Mouse (Mus musculus) kidney, adult 2 months (tissue): ENCODE data around the gene Gm10681. TPM values are rescaled to one million over a fixed set of nuclear protein-coding genes. Genes with fewer than 3 reads are reported as not detected.
"Not testable (repeated sequence)": the region's sequence is repeated elsewhere in the genome, so short reads cannot be mapped to it uniquely, and the experiment has no call there.

ENCODE experiments used
- DNase-seq: peaks from one replicate; pipeline ENCODE4 v3.0.0; 2021
- H3K27ac ChIP-seq: fragments of 200-500 bp; 2 replicates; pipeline ENCODE4 v1.5.1; 2012; ENCODE audit warnings: low read depth, low read length, control low read depth, inconsistent platforms; ENCODE audit not compliant: insufficient read depth
- H3K27me3 ChIP-seq: fragments of 200-500 bp; replicated peaks from 2 replicates; pipeline ENCODE4 v1.6.1; 2012; ENCODE audit warnings: mild to moderate bottlenecking, moderate library complexity, low read length, inconsistent platforms; ENCODE audit not compliant: control insufficient read depth, insufficient read depth
- H3K36me3 ChIP-seq: fragments of 200-500 bp; 2 replicates; pipeline ENCODE4 v1.6.1; 2012; ENCODE audit warnings: mild to moderate bottlenecking, moderate library complexity, low read length, inconsistent platforms; ENCODE audit not compliant: control insufficient read depth, insufficient read depth
- H3K4me1 ChIP-seq: fragments of 200-500 bp; 2 replicates; pipeline ENCODE4 v1.6.1; 2011; ENCODE audit warnings: low read length; ENCODE audit not compliant: control insufficient read depth, insufficient read depth
- H3K4me3 ChIP-seq: fragments of 200-500 bp; 2 replicates; pipeline ENCODE4 v1.5.1; 2011; ENCODE audit warnings: mild to moderate bottlenecking, low read depth, low read length, control low read depth; ENCODE audit not compliant: insufficient read depth
- WGBS: fragments of 180-500 bp; shearing (Covaris S2); methylation state at CpG from one replicate; pipeline ENCODE4 v1.1.7; 2018; 5-methylcytosine and 5-hydroxymethylcytosine counted together
- polyA plus RNA-seq: library from polyadenylated mRNA; depleted of rRNA; stranded (reverse); fragments of >200 nt; gene quantifications from 2 replicates; pipeline ENCODE4 v1.2.3, GENCODE M21; 2012; rRNA removed

Gm10681 gene
- polyA plus RNA-seq, 1 experiment: 795 TPM

- not testable (repeated sequence) for DNase-seq, H3K27ac ChIP-seq, H3K27me3 ChIP-seq, H3K4me1 ChIP-seq, H3K4me3 ChIP-seq, H3K36me3 ChIP-seq
Measured at GRCm38 (mm10) chr3:98524978-98525377, 63.6 kb downstream of the Gm10681 start.

DNA sequence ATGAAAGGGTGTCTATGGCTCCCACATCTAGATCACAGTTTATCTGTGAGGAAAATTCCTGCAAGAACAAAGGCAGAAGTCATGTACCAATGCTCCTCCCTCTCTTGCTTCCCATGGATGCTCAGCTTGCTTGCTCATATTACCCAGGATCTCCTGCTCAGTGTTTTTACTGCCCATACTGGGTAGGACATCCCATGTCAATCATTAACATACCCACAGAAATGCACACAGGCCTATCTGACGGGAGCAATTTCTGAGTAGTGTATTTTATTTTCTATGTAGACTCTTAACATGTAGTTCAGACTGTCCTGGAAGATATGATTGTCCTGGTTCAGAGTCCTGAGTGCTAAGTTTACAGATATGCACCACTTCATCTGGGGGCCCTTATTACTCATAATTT lies 64.1 kb downstream of the Gm10681 start:
- not testable (repeated sequence) for H3K27ac ChIP-seq, H3K27me3 ChIP-seq, DNase-seq, H3K4me1 ChIP-seq, H3K4me3 ChIP-seq, H3K36me3 ChIP-seq
- no CpG with 5 or more reads among the region's 1 CpGs for WGBS

GRCm38 (mm10) chr3:98522779-98523178 lies 65.8 kb downstream of the Gm10681 start:
- not testable (repeated sequence) for H3K4me1 ChIP-seq, H3K4me3 ChIP-seq, H3K27me3 ChIP-seq, DNase-seq, H3K36me3 ChIP-seq, H3K27ac ChIP-seq
- WGBS: 18% methylated on average over 1 of the region's 2 CpGs

GRCm38 (mm10) chr3:98510414-98510813 lies 78.2 kb downstream of the Gm10681 start, which contains the start of gene Hsd3b4:
Gene Hsd3b4, minus strand, starts transcription at chr3:98510514.
- no CpG with 5 or more reads among the region's 1 CpGs for WGBS
- not testable (repeated sequence) for H3K27me3 ChIP-seq, H3K4me3 ChIP-seq, H3K36me3 ChIP-seq, H3K27ac ChIP-seq, H3K4me1 ChIP-seq, DNase-seq

DNA sequence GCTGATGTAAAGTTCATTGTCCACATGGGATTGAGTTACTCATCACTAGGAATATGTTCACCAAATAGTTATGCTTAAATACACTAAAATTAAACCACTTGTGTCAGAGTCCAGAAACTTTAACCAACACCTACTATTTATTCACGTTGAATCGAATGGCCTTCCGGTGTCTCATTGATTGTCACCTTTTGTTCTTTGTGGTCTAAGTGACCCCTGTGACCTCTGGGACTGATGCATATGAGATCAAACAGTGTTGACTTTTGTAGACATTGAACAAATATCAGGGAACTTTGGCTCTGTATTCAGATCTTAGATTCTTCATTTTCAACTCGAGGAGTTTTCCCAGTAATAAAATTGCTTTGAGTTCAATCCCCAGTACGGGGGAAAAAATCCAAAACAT lies 81.4 kb downstream of the Gm10681 start:
- no CpG with 5 or more reads among the region's 5 CpGs for WGBS
- not testable (repeated sequence) for H3K4me1 ChIP-seq, H3K4me3 ChIP-seq, H3K27ac ChIP-seq, H3K27me3 ChIP-seq, DNase-seq, H3K36me3 ChIP-seq

Other genes with a start within 250 kb of the Gm10681 start
- 47.1 and 54.5 TPM in 2 replicates for gene Phgdh, start 248.8 kb downstream of the Gm10681 start, polyA plus RNA-seq
- 14.7 and 16.2 TPM in 2 replicates for gene Zfp697, start 206.3 kb downstream of the Gm10681 start, polyA plus RNA-seq
- 306 and 370 TPM in 2 replicates for gene Gm4450, start 131.7 kb downstream of the Gm10681 start, polyA plus RNA-seq
- 341 TPM in 2 replicates for gene Hsd3b4, start 78.3 kb downstream of the Gm10681 start, polyA plus RNA-seq
- 0.19 and 0.26 TPM in 2 replicates for gene Hsd3b5, start 41.4 kb upstream of the Gm10681 start, polyA plus RNA-seq
- 48.8 and 50.3 TPM in 2 replicates for gene Hsd3b2, start 135.7 kb upstream of the Gm10681 start, polyA plus RNA-seq
- gene Hsd3b3, start 174.3 kb upstream of the Gm10681 start, polyA plus RNA-seq: 84.3 and 89.2 TPM in 2 replicates
- gene Hsd3b6, start 225.6 kb upstream of the Gm10681 start, polyA plus RNA-seq: not detected in 2 replicates